Mouse (Mus musculus): ENCODE results near the gene Cramp1l. TPM values are rescaled to one million over a fixed set of nuclear protein-coding genes. Genes with fewer than 3 reads are reported as not detected.

The Cramp1l gene
- total RNA-seq, 2 experiments from 2014 or later, result 12.6 to 13.1 TPM

Other genes starting within 250 kb of the Cramp1l start
- gene Meiob, start 211.5 kb downstream of the Cramp1l start, total RNA-seq (2021), result not detected
- gene Hagh, start 175.6 kb downstream of the Cramp1l start, total RNA-seq (2021), result 100 to 1,000 TPM; 102 to 104 TPM
- 10 to 100 TPM; 72.0 to 76.5 TPM for gene Fahd1, start 165.4 kb downstream of the Cramp1l start, total RNA-seq (2021)
- 1 to 10 TPM; 7.7 to 8.8 TPM for gene Igfals, start 149.8 kb downstream of the Cramp1l start, total RNA-seq (2021)
- gene Nubp2, start 129.4 kb downstream of the Cramp1l start, total RNA-seq (2021), result 10 to 100 TPM; 20.0 to 22.4 TPM
- gene Spsb3, start 129.1 kb downstream of the Cramp1l start, total RNA-seq (2021), result 10 to 100 TPM; 26.3 to 28.0 TPM
- 10 to 100 TPM; 18.8 to 19.0 TPM for gene Eme2, start 120.7 kb downstream of the Cramp1l start, total RNA-seq (2021)
- gene Mrps34, start 120.7 kb downstream of the Cramp1l start, total RNA-seq (2021), result 100 to 1,000 TPM; 103 to 113 TPM
- 10 to 100 TPM; 30.2 to 32.4 TPM for gene Nme3, start 119.3 kb downstream of the Cramp1l start, total RNA-seq (2021)
- gene Mapk8ip3, start 78.8 kb downstream of the Cramp1l start, total RNA-seq (2021), result 10 to 100 TPM; 58.9 to 63.0 TPM
- gene Jpt2, start 55.1 kb downstream of the Cramp1l start, total RNA-seq (2021), result 1 to 10 TPM; 6.4 to 7.9 TPM
- 1 to 10 TPM; 5.7 to 7.3 TPM for gene Ift140, start 297 bp upstream of the Cramp1l start, total RNA-seq (2021)
- gene Tmem204, start 67.8 kb upstream of the Cramp1l start, total RNA-seq (2021), result 10 to 100 TPM; 34.5 to 36.7 TPM
- gene Telo2, start 100.2 kb upstream of the Cramp1l start, total RNA-seq (2021), result 10 to 100 TPM; 12.4 to 12.7 TPM
- 1 to 10 TPM; 4.2 to 6.7 TPM for gene Ptx4, start 105.0 kb upstream of the Cramp1l start, total RNA-seq (2021)
- 10 to 100 TPM; 28.7 to 34.3 TPM for gene Clcn7, start 117.6 kb upstream of the Cramp1l start, total RNA-seq (2021)
- gene Ccdc154, start 146.7 kb upstream of the Cramp1l start, total RNA-seq (2021), result not detected
- gene Gm38655, start 159.7 kb upstream of the Cramp1l start, total RNA-seq (2021), result not detected
- 10 to 100 TPM; 20.8 to 22.5 TPM for gene BC003965, start 168.8 kb upstream of the Cramp1l start, total RNA-seq (2021)
- gene Unkl, start 172.6 kb upstream of the Cramp1l start, total RNA-seq (2021), result 10 to 100 TPM in 1 of 2 experiments, 1 to 10 TPM in 1; 8.7 to 10.2 TPM
- 10 to 100 TPM; 13.9 TPM for gene Gnptg, start 224.3 kb upstream of the Cramp1l start, total RNA-seq (2021)
- 10 to 100 TPM in 1 of 2 experiments, 1 to 10 TPM in 1; 8.6 to 11.0 TPM for gene Tsr3, start 224.4 kb upstream of the Cramp1l start, total RNA-seq (2021)
- gene Baiap3, start 240.6 kb upstream of the Cramp1l start, total RNA-seq (2021), result under 1 TPM; 0.42 to 0.43 TPM